Mouse (Mus musculus): ENCODE measurements around the gene Arpp21.

Arpp21 gene

DNA sequence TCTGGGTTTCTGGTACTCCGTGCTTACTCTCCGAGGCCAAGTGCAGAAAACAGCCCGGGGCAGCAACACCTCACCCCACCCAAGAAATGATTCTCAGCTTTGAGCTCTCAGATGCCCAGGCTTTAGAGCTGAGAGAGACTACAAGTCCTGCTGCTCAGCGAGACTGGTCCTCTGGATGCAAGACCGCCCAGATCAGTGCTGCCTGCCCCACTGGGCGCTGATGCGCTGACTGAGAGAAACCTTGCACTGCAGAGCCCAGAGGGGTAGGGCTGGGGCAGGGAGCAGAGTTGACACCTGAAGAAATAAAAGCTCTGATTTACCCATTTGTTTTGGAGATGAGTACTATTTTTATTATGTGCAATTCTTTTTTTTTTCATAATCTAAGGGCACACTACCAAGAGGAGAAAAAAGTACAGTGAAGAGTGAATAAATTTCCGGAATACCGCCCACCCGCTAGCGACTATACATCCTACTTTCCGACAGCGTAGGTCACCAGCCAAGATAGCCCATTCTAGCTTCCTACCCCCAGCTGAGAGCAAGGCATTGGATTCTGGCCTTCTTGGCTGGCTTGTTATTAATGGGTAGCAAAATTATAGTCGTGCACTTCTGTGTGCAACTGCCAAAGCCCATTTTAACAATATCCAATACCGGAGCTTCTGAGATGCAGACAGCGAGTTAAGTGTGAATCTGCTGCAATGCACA is at the start of gene Arpp21:
TSS of gene Arpp21 (minus strand) at position 243 of the 702 bp plus-strand sequence.
- no peak for DNase-seq (ENCODE audit: low read depth, low spot score)

GRCm38 (mm10) chr9:112272426-112272969 is 36.8 kb upstream of the Arpp21 start:
- no peak for DNase-seq (ENCODE audit: low read depth, low spot score)

DNA sequence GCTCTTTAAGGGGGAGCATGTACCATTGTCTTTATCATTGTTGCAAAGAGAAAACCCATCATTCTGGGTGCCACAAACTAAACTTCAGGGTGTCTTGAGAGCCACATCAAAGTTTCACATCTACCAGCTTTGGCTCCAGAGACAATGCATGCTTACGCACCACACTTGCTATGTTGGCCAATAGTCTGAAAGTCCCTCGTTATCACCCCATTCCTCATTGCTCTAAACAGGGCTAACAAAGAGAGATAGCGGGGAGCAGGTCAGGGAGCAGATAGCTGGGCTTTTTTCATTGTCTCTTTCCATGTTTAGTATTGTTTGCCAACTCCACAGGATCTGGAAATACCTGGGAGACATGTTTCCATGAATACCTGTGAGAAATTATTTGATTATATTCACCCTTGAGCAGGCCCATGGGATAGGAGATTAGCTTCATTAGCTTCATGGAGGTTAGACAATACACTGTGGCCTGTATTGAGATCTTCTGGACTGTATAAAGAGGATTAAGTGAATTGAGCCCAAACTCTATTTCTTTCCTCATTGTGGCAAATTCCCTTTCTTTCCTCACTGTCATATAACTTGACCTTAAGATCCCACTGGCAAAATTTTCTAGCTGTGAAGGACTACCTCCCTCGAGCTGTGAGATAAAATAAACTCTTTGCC is 29.4 kb upstream of the Arpp21 start:
- no peak for DNase-seq (ENCODE audit: low read depth, low spot score)

GRCm38 (mm10) chr9:112261986-112262901 is 26.5 kb upstream of the Arpp21 start:
- no peak for DNase-seq (ENCODE audit: low read depth, low spot score)

- DNase-seq (ENCODE audit: low read depth, low spot score), result no peak
Measured at GRCm38 (mm10) chr9:112261556-112261955, 25.8 kb upstream of the Arpp21 start.

GRCm38 (mm10) chr9:112260696-112261095 is 25.0 kb upstream of the Arpp21 start:
- no peak for DNase-seq (ENCODE audit: low read depth, low spot score)

DNA sequence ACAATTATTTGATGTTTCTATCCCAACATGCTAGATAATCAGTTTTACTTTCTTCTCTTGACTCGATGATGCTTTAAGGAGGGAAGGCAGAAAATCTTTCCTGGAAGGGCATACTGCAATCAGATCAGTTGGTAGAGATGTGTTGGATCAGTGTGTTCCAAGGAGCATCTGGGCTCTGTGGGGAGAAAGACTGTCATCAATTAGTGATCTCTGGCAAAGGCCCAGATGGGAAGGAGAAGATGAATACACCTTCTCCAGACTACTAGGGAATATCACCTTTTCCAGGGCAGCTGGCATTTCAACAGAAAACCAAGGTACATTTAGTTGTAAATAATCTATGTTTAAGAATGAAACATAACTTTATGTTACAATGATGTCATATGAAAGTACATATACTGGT is 22.8 kb upstream of the Arpp21 start:
- DNase-seq (ENCODE audit: low read depth, low spot score), result no peak

DNA sequence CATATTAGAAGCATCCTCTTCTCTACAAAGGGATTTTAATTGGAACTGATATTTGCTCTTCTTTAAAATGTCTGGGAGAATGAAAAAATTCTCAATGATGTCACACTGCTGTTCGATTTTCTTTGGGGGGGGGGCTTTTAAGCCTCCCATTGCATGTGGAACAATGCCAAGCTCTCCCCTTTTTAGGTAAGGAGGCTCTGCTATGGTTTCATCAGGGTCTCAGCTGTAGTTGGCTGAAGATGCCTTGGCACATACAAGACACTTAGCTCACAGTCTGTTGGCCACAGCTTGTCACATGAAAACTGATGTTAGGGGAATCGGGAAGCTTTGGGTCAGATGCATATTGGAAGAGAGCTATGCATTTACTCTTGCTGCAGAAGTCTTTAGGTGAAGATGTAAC is 20.2 kb upstream of the Arpp21 start:
- DNase-seq (ENCODE audit: low read depth, low spot score), result no peak

DNA sequence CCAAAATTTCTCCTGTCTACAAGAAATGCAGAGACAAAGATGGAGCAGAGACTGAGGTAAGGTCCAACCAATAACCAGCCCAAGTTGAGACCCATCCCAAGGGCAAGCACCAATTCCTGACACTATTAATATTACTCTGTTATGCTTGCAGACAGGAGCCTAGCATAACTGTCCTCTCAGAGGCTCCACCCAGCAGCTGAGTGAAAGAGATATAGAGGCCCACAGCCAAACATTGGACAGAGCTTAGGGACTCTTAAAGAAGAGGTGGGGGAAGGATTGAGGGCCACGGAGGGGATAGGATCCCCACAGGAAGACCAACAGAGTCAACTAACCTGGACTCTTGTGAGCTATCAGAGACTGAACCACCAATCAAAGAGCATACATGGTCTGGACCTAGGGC is 18.0 kb upstream of the Arpp21 start:
- no peak for DNase-seq (ENCODE audit: low read depth, low spot score)

GRCm38 (mm10) chr9:112251857-112252256 is 16.1 kb upstream of the Arpp21 start:
- no peak for DNase-seq (ENCODE audit: low read depth, low spot score)

DNA sequence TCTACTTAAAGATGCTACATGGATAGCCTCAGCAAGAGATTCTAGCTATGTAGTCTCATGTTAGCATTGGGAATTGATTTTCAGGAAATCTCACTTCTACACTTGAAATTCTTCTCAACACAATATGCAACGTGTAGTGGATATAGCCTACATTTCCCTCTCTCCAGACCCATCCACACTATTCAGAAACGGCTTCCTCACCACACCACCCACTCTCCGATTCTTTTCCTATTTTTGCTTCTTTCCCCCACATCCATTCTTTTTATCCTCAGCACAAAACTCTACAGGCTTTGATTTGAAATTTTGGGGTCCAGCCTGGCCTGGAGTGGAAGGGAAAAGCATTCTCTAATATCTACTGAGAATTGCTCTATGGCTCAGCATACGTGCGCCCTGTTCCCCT is 15.6 kb upstream of the Arpp21 start:
- no peak for DNase-seq (ENCODE audit: low read depth, low spot score)

DNA sequence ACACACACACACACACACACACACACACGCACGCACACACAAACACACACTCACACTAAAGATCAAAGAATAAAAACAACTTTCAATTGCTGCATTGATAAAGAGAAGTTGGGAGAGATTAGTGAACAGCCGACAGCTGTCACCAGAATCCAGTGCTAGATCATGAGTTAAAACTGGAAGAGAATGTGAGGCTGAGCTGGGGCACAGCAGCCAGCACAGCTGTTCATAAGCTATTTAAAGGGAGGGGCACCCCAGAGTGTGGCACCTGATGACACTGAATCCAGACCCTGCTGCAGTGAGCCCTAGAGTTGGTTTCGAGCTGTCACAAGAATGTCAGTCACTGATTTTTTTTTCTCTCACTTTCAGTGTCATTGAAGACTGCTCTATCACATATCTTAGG is 14.0 kb upstream of the Arpp21 start:
- no peak for DNase-seq (ENCODE audit: low read depth, low spot score)

- DNase-seq (ENCODE audit: low read depth, low spot score), result no peak
Measured at GRCm38 (mm10) chr9:112247183-112247582, 11.4 kb upstream of the Arpp21 start.

DNA sequence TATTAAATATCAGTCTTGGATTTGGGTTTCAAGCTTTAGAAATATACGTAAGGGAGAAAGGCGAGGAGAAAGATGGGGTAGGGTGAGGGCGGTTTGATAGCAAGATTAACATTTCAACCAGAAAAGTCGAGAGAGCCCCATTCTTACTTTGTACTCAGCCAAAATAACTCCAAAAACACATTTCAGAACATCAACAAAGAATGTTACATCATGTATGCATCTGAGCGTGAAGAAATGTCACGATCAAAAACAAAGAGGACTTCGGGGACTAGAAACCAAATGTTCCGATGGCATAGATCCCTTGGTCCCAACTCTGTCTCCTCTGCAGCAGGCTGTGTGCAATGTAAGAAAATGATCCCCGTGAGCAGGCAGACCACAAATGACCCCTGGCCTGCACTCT is 2.4 kb upstream of the Arpp21 start:
- no peak for DNase-seq (ENCODE audit: low read depth, low spot score)

- DNase-seq (ENCODE audit: low read depth, low spot score), result no peak
Measured at GRCm38 (mm10) chr9:112236551-112236950, 813 bp upstream of the Arpp21 start.

DNA sequence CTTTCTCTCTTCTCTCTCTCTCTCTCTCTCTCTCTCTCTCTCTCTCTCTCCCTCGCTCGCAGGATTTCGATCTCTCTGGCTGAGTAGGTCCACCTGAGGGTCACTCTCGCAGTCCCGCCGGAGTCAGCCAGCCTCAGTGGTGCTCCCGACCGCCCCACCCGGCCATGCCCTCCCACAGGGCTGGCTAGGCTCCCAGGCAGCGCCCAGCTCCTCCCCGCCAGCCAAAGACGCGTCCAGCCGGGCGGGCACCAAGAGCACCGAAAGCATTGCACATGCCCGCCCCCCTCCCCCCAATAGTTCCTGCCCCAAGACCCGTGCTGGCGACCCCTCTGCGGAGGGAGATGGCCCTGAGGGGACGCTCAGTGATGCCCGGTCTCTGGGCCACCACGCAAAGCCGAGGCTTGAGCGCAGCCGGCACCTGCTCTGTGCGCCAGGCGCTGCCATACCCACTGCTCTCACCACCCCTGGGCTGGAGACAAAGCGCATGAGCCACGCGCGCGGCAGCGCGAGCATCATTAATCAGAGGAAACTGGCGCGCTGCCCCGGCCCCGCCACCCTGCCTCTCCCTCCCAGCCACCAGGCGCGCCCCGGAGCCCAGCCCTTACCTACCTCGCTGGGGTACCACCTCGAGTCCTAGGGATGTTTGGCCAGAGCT is 570 bp downstream of the Arpp21 start:
- DNase-seq (ENCODE audit: low read depth, low spot score), result no peak

DNA sequence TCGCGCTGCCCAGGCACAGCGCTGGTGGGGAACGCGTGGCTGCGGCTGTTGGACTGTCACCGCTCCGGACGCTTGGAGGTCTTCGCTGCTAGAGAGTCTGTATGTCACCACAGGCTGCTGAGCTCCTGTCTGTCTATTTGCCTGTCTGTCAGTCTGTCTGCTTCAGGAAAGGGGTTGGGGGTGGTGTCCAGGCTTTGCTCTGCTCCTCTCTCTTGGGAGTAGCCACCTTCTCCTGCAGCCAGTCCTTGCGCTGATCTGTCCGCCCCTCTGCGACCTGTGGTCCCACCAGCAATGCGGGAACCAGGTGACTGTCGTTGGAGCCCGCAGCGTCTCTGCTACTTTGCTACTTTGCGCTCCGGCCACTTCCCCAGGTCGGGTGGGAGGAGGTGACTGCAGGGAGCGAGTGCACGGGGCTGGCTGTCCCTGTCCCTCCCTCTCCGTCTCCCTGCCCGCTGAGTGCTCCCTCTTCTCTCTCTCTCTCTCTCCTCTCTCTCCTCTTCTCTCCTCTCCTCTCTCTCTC is 1.2 kb downstream of the Arpp21 start:
- no peak for DNase-seq (ENCODE audit: low read depth, low spot score)

DNA sequence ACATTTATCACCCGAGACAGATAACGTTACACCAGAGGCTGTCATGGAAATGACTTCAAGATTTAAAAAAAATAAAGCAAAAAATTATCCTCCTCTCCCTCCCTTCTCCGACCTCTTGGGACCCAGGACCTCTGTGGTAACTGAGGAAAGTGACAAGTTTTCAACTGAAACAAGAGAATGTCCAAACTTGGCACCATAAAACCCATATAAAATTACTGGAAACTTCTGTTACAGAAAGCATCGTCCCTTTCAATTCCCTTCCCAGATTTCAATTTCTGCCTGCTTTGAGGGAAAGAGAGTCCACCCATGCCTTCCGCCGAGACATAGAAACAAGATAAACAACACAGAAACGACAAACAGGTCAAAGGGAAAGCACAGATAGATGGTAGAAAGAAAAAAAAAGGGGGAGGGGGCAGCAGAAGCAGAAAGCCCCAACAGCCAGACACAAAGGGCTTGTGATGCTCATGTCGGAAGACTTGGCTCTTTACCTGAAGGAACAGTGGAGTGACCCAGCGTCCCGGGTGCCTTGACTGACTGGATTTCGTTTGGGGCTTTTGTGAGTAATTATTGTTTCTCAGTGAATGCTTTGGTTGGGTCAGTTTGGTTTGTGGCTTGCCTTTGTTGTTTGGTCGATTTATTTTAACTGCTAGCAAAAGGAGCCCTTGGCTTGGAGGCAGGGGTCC is 1.8 kb downstream of the Arpp21 start:
- DNase-seq (ENCODE audit: low read depth, low spot score), result no peak

GRCm38 (mm10) chr9:112233378-112233777 is 2.4 kb downstream of the Arpp21 start:
- DNase-seq (ENCODE audit: low read depth, low spot score), result no peak

DNA sequence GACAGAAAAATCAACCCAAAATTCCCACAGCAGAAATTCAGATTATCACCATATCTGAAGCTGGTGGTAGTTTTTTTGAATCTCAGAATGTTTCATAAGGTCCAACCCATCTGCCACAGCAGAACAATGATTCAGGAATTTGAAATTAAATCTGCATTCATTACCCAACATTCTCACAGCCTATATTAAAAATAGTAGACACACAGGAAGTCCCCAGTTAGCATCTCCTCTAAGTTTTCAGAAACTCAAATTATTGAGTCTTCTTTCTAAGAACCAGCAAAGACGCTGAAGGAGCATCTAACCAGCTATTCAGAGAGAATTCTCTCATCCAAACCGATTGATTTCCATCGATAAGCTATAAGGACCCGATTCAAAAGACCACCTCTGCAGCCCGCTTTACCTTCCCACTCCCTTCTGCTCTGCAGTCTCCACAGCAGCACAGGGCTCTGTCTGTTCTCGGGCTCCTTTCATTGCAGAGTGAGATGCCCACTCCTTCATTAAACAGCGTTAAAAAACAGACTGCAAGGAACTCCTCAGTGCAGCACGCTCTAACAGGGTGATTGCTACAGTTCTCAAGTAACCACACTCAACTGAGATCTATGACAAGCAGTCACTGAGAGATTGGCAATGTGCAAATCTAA is 3.7 kb downstream of the Arpp21 start:
- DNase-seq (ENCODE audit: low read depth, low spot score), result no peak

Measured in WW6 (cell line).